Mouse (Mus musculus) spleen, adult 2 months (tissue): Measurements from ENCODE around the gene Dmac2.

ENCODE experiments used
- CTCF ChIP-seq: fragments of 200-500 bp; IDR thresholded peaks from 2 replicates; pipeline ENCODE4 v1.5.1; 2011; ENCODE audit warnings: mild to moderate bottlenecking, inconsistent platforms; ENCODE audit not compliant: insufficient read depth, insufficient read length, insufficient replicate concordance; ENCODE audit errors: extremely low read depth
- POLR2A ChIP-seq: fragments of 200-500 bp; IDR thresholded peaks from 2 replicates; pipeline ENCODE4 v1.6.1; 2011; ENCODE audit warnings: low read depth, low read length, inconsistent platforms

DNA sequence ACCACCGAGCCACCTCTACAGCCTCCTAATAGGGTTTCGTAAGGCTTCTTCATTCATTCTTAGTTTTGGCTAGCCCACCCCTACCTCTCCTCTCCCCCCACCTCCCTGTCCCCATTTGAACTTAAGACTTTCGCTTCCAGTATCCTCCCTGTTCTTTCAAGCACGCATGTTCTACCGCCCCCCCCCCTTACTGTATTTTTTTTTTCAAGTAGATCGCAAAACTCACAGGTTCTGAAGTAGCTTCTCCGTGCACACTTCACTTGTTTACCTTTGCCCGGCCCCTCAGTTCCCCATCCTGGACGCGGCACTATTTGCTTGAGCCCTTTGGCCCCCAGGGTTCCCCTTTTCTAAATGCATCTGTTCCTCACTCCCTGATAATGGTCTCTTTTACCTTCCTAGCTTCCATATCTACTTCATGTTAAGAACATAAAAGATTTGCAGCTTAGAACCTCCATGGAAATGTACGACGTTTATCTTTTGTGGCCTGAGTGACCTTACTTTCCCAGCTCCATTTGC lies 33.1 kb downstream of the Dmac2 start:
- TF ChIP-seq CTCF (no peak), POLR2A (no peak)
